Mouse (Mus musculus) CH12.LX (cell line): ENCODE data around the gene Spi1. TPM values are rescaled to one million over a fixed set of nuclear protein-coding genes. Genes with fewer than 3 reads are reported as not detected.

ENCODE experiments used
- DNase-seq: peaks from one replicate; pipeline ENCODE4 v3.0.0-alpha.2; 2013; ENCODE audit errors: extremely low read depth
- H3K27ac ChIP-seq: 2 replicates; pipeline ENCODE4 v1.5.1; 2012; ENCODE audit warnings: low read depth, mild to moderate bottlenecking, control low read depth, moderate library complexity; ENCODE audit not compliant: insufficient read depth
- H3K27me3 ChIP-seq: replicated peaks from 2 replicates; pipeline ENCODE3; 2012; ENCODE audit warnings: inconsistent platforms
- H3K36me3 ChIP-seq, 2 experiments: replicated peaks in 1 of 2; 2 replicates each; pipeline versions ENCODE3 to v1.6.1; 2012; ENCODE audit warnings: inconsistent platforms in 1 of 2, low read length in 1 of 2, mild to moderate bottlenecking in 1 of 2, mixed read lengths in 1 of 2, moderate library complexity in 1 of 2; ENCODE audit not compliant: control insufficient read depth in 1 of 2, insufficient read depth in 1 of 2
- H3K4me1 ChIP-seq, 2 experiments: 2 replicates each; pipeline ENCODE4 v1.6.1; 2012; ENCODE audit warnings: inconsistent platforms in 1 of 2, moderate library complexity in 1 of 2; ENCODE audit not compliant: insufficient read depth in 2 of 2, control insufficient read depth in 1 of 2
- H3K4me2 ChIP-seq: 2 replicates; pipeline ENCODE4 v1.6.1; 2012; ENCODE audit warnings: low read depth, mild to moderate bottlenecking, control low read depth; ENCODE audit not compliant: poor library complexity, insufficient read depth, severe bottlenecking
- H3K4me3 ChIP-seq, 3 experiments: fragments of 150-350 bp in 1 of 3; sonication (generic) in 1 of 3; replicated peaks in 1 of 3; 2 replicates each; pipeline versions ENCODE3 to v1.5.1; 2011 to 2012; ENCODE audit warnings: low read depth in 2 of 3, low read length in 2 of 3, mild to moderate bottlenecking in 2 of 3, moderate library complexity in 2 of 3, control low read depth in 1 of 3, improper control_type of control experiment in 1 of 3, inconsistent platforms in 1 of 3, mixed read lengths in 1 of 3; ENCODE audit not compliant: poor library complexity in 1 of 3
- H3K79me2 ChIP-seq: replicated peaks from 2 replicates; pipeline ENCODE4 v1.6.1; 2012; ENCODE audit warnings: mild to moderate bottlenecking, moderate library complexity; ENCODE audit not compliant: control insufficient read depth, poor library complexity, insufficient read depth, severe bottlenecking; ENCODE audit errors: extremely low read depth
- H3K9ac ChIP-seq: 2 replicates; pipeline ENCODE4 v1.6.1; 2012; ENCODE audit warnings: low read depth, mild to moderate bottlenecking, control low read depth, moderate library complexity; ENCODE audit not compliant: insufficient read depth
- H3K9me3 ChIP-seq: replicated peaks from 2 replicates; pipeline ENCODE3; 2012; ENCODE audit warnings: low read length, inconsistent platforms, mixed read lengths
- BHLHE40 ChIP-seq: IDR thresholded peaks from 2 replicates; pipeline ENCODE4 v1.6.1; 2011; ENCODE audit warnings: mild to moderate bottlenecking, low read depth, low read length, improper control_type of control experiment
- CHD1 ChIP-seq: IDR thresholded peaks from 2 replicates; pipeline ENCODE4 v1.6.1; 2012; ENCODE audit warnings: low read depth, low read length, improper control_type of control experiment, inconsistent platforms
- CTCF ChIP-seq, 2 experiments: IDR thresholded peaks in 1 of 2; conservative IDR thresholded peaks in 1 of 2; 2 replicates each; pipeline ENCODE4 v1.5.1; 2011 to 2012; ENCODE audit warnings: low read depth in 2 of 2, low read length in 2 of 2, improper control_type of control experiment in 1 of 2, inconsistent platforms in 1 of 2, mild to moderate bottlenecking in 1 of 2, moderate library complexity in 1 of 2
- ELF1 ChIP-seq: IDR thresholded peaks from 2 replicates; pipeline ENCODE4 v1.6.1; 2014; ENCODE audit warnings: low read depth, mild to moderate bottlenecking, inconsistent platforms, low read length, improper control_type of control experiment
- EP300 ChIP-seq: IDR thresholded peaks from 2 replicates; pipeline ENCODE4 v1.6.1; 2011; ENCODE audit warnings: low read length, improper control_type of control experiment
- ETS1 ChIP-seq: conservative IDR thresholded peaks from 2 replicates; pipeline ENCODE4 v1.6.1; 2012; ENCODE audit warnings: low read depth, mild to moderate bottlenecking, inconsistent platforms, low read length, improper control_type of control experiment, moderate library complexity
- IRF4 ChIP-seq: IDR thresholded peaks from 2 replicates; pipeline ENCODE4 v1.6.1; 2014; ENCODE audit warnings: low read depth, mild to moderate bottlenecking, inconsistent platforms, low read length, improper control_type of control experiment
- JUN ChIP-seq: IDR thresholded peaks from 2 replicates; pipeline ENCODE4 v1.6.1; 2011; ENCODE audit warnings: low read depth, mild to moderate bottlenecking, low read length, improper control_type of control experiment, moderate library complexity; ENCODE audit not compliant: insufficient read depth
- KAT2A ChIP-seq: IDR thresholded peaks from 2 replicates; pipeline ENCODE4 v1.6.1; 2012; ENCODE audit warnings: low read length, improper control_type of control experiment, inconsistent platforms; ENCODE audit not compliant: insufficient replicate concordance
- MAFK ChIP-seq: IDR thresholded peaks from 2 replicates; pipeline ENCODE4 v1.6.1; 2011; ENCODE audit warnings: low read length, improper control_type of control experiment; ENCODE audit not compliant: insufficient replicate concordance
- MAX ChIP-seq: IDR thresholded peaks from 2 replicates; pipeline ENCODE4 v1.6.1; 2011; ENCODE audit warnings: low read length, improper control_type of control experiment
- MAZ ChIP-seq: IDR thresholded peaks from 2 replicates; pipeline ENCODE4 v1.6.1; 2012; ENCODE audit warnings: low read depth, mild to moderate bottlenecking, inconsistent platforms, low read length, improper control_type of control experiment, moderate library complexity
- MEF2A ChIP-seq: IDR thresholded peaks from 2 replicates; pipeline ENCODE4 v1.6.1; 2014; ENCODE audit warnings: low read depth, mild to moderate bottlenecking, inconsistent platforms, low read length, improper control_type of control experiment, borderline replicate concordance
- NELFE ChIP-seq: IDR thresholded peaks from 2 replicates; pipeline ENCODE4 v1.6.1; 2011; ENCODE audit warnings: low read depth, low read length, improper control_type of control experiment
- NRF1 ChIP-seq: IDR thresholded peaks from 2 replicates; pipeline ENCODE4 v1.6.1; 2014; ENCODE audit warnings: low read depth, mild to moderate bottlenecking, inconsistent platforms, low read length, improper control_type of control experiment, moderate library complexity
- POLR2AphosphoS2 ChIP-seq: IDR thresholded peaks from 2 replicates; pipeline ENCODE4 v1.6.1; 2011; ENCODE audit warnings: low read depth, low read length, improper control_type of control experiment
- RAD21 ChIP-seq: IDR thresholded peaks from 2 replicates; pipeline ENCODE4 v1.6.1; 2011; ENCODE audit warnings: low read depth, mild to moderate bottlenecking, low read length, improper control_type of control experiment, moderate library complexity
- RCOR1 ChIP-seq: conservative IDR thresholded peaks from 2 replicates; pipeline ENCODE4 v1.6.1; 2012; ENCODE audit warnings: low read depth, mild to moderate bottlenecking, inconsistent platforms, low read length, improper control_type of control experiment
- SIN3A ChIP-seq: IDR thresholded peaks from 2 replicates; pipeline ENCODE4 v1.6.1; 2012; ENCODE audit warnings: low read length, improper control_type of control experiment, inconsistent platforms
- SMC3 ChIP-seq: IDR thresholded peaks from 2 replicates; pipeline ENCODE4 v1.6.1; 2011; ENCODE audit warnings: low read depth, low read length, improper control_type of control experiment
- TBP ChIP-seq: conservative IDR thresholded peaks from 2 replicates; pipeline ENCODE4 v1.6.1; 2011; ENCODE audit warnings: low read depth, low read length, improper control_type of control experiment
- USF1 ChIP-seq: IDR thresholded peaks from 2 replicates; pipeline ENCODE4 v1.6.1; 2014; ENCODE audit warnings: low read depth, mild to moderate bottlenecking, inconsistent platforms, low read length, improper control_type of control experiment
- ZC3H11A ChIP-seq: IDR thresholded peaks from 2 replicates; pipeline ENCODE4 v1.6.1; 2012; ENCODE audit warnings: low read depth, mild to moderate bottlenecking, inconsistent platforms, low read length, improper control_type of control experiment
- ZKSCAN1 ChIP-seq: IDR thresholded peaks from 2 replicates; pipeline ENCODE4 v1.6.1; 2012; ENCODE audit warnings: low read depth, inconsistent platforms, low read length, improper control_type of control experiment, borderline replicate concordance
- ZMIZ1 ChIP-seq: IDR thresholded peaks from 2 replicates; pipeline ENCODE4 v1.6.1; 2012; ENCODE audit warnings: low read depth, mild to moderate bottlenecking, inconsistent platforms, low read length, improper control_type of control experiment
- dilution Hi-C: fragments of 300-500 bp; cut with MboI; formaldehyde crosslinking; loops from 2 replicates; pipeline ENCODE4 v1.14.3; 2020; ENCODE audit warnings: low sequenced_read_pairs; ENCODE audit not compliant: extremely low pct_unique_long_range_greater_than_20kb, extremely low pct_ligation_motif_present
- in situ Hi-C: fragments of 300-500 bp; cut with MboI; formaldehyde crosslinking; loops from 3 replicates; pipeline ENCODE4 v1.14.3; 2019; ENCODE audit warnings: low sequenced_read_pairs, low pct_ligation_motif_present, low pct_unique_long_range_greater_than_20kb, mixed read lengths
- polyA plus RNA-seq: library from polyadenylated mRNA; unstranded; fragments of >175 nt; gene quantifications from 2 replicates; pipeline ENCODE4 v1.2.1, GENCODE M21; 2012; ENCODE audit warnings: low read depth; ENCODE audit not compliant: insufficient read length
- total RNA-seq, 2 experiments: library from RNA; depleted of rRNA; stranded (reverse); fragments of 300-350 nt in 1 of 2; fragments of >200 nt in 1 of 2; gene quantifications; 2 replicates each; pipeline ENCODE4 v1.2.3; 2012 to 2014

Spi1 gene
- total and polyA plus RNA-seq, 3 experiments = 24.7 to 45.7 (median 42.6) TPM

DNA sequence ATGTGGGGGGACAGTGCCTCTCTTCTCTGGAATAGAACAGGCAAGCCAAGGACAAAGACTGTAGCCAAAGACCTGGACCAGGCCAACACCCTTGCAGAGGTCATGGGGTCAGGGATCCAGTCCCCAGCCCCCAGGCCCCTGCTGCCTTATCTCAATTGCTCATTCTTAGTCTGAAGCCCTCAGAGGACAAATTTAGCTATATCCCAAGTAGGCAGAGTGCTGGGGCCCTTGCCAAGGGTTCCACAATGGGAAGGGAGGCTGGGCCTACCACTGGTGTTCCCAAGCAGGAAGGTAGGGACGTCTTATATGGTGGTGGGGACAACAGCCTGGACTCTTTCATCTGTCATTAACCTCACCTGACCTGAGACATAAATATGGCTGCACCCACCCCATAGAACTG lies 36.5 kb downstream of the Spi1 start:
- Histone ChIP-seq H3K36me3 (peaks cover 29 to 53% of the 10 kb centered on the region in 2 experiments), H3K27ac (no peak overlapping the region), H3K27me3 (no peaks in the 10 kb centered on the region), H3K4me1 (peaks cover 0 to 3% of the 10 kb centered on the region in 2 experiments; a peak in 1 of 4 replicates), H3K9me3 (no peaks in the 10 kb centered on the region), H3K9ac (no peak overlapping the region), H3K4me2 (no peak overlapping the region), H3K79me2 (no peaks in the 10 kb centered on the region), H3K4me3 (no peak overlapping the region)
- DNase-seq = no peak
- no peak for TF ChIP-seq BHLHE40
- TF ChIP-seq MAX = no peak
- no peak for TF ChIP-seq ZC3H11A
- no peak for TF ChIP-seq RAD21
- no peak for TF ChIP-seq MAZ
- no peak for TF ChIP-seq ZKSCAN1
- TF ChIP-seq SMC3 = no peak
- no peak for TF ChIP-seq NELFE
- TF ChIP-seq ZMIZ1 = no peak
- no peak for TF ChIP-seq IRF4
- no peak for TF ChIP-seq CHD1
- no peak for TF ChIP-seq MEF2A
- TF ChIP-seq EP300 = no peak
- no peak for TF ChIP-seq TBP
- TF ChIP-seq CTCF (conservative IDR thresholded peaks at IDR 0.05 in 1 of 2, IDR thresholded peaks at IDR 0.05 in 1 of 2; ENCODE audit: low read depth in 2 of 2, low read length in 2 of 2) = no peak
- dilution Hi-C loops (no loop called here), in situ Hi-C loops (no loop called here)

DNA sequence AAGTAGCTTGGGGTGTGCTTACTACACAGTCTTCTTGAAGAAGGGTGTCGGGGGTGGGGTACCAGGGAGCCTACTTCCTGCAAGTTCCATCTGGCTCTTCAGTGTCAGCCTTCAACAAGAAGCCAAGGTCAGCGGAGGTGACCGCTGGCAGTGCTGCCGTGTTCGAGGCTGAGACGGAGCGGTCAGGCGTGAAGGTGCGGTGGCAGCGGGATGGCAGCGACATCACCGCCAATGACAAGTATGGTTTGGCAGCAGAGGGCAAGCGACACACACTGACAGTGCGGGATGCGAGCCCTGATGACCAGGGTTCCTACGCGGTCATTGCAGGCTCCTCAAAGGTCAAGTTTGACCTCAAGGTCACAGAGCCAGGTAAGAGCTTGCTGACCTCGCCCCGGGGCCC lies 36.9 kb downstream of the Spi1 start:
- DNase-seq = no peak
- H3K4me3 ChIP-seq = peak overlapping the region in 1 of 3 experiments; percentile 9
- H3K9me3 ChIP-seq = no peaks in the 10 kb centered on the region
- in situ Hi-C loops (no loop called here), dilution Hi-C loops (no loop called here)
- no peaks in the 10 kb centered on the region for H3K27me3 ChIP-seq
- H3K27ac ChIP-seq = no peak overlapping the region
- peaks cover 25 to 49% of the 10 kb centered on the region in 2 experiments for H3K36me3 ChIP-seq
- no peak overlapping the region for H3K4me2 ChIP-seq
- H3K79me2 ChIP-seq = no peaks in the 10 kb centered on the region
- no peak overlapping the region for H3K9ac ChIP-seq
- H3K4me1 ChIP-seq = peaks cover 0 to 3% of the 10 kb centered on the region in 2 experiments; a peak in 1 of 4 replicates
- no peak for TF ChIP-seq ETS1
- no peak for TF ChIP-seq USF1
- TF ChIP-seq RCOR1 = no peak
- no peak for TF ChIP-seq NELFE
- no peak for TF ChIP-seq SIN3A
- no peak for TF ChIP-seq KAT2A
- TF ChIP-seq NRF1 = no peak
- TF ChIP-seq MEF2A = no peak
- TF ChIP-seq POLR2AphosphoS2 = no peak
- no peak for TF ChIP-seq JUN
- no peak for TF ChIP-seq TBP
- no peak for TF ChIP-seq ZMIZ1
- TF ChIP-seq MAFK = no peak
- TF ChIP-seq ZC3H11A = no peak
- TF ChIP-seq ELF1 = no peak
- no peak for TF ChIP-seq EP300
- TF ChIP-seq BHLHE40 = no peak
